Mouse (Mus musculus): Measurements from ENCODE around the gene Wfdc12.
"Not testable (repeated sequence)": the region's sequence is repeated elsewhere in the genome, so short reads cannot be mapped to it uniquely, and the experiment has no call there.

Wfdc12 gene

DNA sequence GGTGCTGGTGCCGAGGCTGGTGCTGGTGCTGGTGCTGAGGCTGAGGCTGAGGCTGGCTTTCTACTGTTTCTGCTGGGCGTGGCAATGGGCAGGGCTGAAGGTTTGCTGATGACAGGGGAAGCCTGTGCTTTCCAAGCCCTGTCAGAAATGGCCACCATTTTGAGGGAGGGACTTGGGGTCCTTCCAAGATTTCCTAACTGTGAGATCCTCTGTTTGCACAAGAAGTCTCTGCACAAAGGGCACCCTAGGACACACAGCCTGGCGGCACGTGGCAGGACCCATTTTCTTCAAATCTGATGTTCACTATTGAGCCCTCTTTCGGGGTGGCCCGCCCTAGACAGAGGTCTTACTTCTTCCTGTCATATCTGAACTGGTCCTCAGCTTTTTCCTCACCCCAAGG is at the start of gene Wfdc12:
Gene Wfdc12, minus strand, starts transcription at position 33 of the 400 bp plus-strand sequence.
- DNase-seq: no peak

DNA sequence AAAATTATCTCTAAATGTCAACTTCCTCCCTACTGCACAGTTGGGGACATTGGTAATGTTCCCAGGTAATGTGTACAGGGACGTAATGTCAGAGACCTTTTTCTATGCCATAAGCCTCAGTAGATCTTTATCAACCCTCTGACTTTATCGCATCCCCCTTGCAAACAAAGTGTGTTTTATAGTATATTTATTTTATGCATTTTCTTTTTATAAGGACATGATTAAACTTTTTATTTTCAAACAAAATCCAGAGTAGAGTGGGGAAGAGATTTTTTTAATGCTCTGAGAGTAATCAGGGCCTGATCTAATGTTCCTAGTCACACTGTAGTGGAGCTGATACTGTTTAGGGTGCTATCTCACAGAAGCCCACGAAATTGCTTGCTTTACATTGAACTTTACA is 48.0 kb upstream of the Wfdc12 start, which contains the start of gene Svs2:
Gene Svs2, minus strand, starts transcription at position 101 of the 400 bp plus-strand sequence.
- DNase-seq: no peak

DNA sequence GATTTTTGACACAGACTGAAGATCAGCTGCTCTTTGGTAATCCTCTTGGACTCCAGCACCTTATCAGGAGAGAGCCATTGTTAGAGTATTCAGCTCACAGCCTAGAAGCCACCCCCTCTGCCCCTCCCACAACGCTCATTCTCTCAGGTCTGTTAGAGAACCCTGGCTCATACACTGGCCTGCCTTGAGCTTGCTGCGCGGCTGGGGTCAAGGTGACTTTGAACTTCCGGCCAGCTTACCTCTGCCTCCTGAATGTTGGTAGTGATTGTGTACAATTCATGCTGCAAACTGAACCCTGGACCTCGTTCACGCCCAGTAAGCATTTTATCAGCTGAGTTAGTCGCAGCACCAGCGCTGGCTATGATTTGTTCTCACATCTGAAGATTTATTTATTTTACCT is 42.3 kb upstream of the Wfdc12 start:
- DNase-seq: no peak

DNA sequence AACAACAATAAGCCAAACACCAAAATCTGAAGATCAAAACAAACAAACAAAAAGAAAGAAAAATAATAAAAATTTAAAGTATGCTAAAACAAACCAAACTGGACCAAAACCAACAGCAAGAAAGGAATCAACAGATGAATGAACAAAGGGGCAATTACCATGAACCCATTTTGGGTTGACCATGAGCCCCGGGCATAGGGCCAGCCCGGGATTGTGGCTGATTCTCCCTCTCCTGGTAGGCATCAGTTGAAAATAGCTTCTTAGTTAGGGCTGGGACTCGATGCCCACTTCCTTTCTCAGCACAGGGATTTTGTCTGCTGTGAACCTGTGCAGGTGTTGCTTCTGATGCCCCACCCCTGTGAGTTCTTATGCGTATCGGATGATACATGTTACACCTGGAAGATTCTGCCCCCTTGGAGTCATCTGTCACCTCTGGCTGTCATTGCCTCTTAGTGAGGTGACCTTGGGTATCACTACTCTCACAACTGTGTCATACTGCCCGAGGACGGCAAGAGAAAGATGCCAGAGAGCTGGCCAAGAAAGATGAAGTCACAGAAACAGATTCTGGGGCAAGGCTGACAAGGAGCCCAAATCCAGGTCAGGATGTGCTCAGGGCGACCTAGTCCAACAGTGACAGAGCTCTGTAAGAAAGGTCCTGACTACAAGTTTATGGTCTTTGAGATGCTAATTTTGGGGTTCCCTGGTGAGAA is 38.1 kb upstream of the Wfdc12 start:
- DNase-seq: no peak

DNA sequence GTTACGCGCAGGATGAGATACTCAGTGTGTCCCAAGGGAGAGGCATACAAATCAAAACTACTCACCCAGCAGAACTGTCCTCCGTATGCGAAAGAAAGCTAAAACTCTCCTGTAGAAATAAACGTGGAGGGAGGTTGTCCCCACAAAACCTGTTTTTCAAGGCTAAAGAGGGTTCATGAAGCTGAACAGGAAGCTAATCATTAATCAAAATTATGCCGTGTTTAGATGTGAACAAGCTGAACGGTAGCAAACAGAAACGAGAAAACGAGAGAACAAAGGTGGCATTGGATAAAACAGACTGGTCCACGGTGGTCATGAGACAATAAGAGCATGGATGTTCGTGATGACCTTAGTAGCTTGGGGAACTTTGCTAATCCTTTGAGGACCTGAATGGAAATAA is 31.1 kb upstream of the Wfdc12 start, which contains the start of gene Wfdc15b:
Gene Wfdc15b, minus strand, starts transcription at position 139 of the 400 bp plus-strand sequence.
- no peak for DNase-seq

DNA sequence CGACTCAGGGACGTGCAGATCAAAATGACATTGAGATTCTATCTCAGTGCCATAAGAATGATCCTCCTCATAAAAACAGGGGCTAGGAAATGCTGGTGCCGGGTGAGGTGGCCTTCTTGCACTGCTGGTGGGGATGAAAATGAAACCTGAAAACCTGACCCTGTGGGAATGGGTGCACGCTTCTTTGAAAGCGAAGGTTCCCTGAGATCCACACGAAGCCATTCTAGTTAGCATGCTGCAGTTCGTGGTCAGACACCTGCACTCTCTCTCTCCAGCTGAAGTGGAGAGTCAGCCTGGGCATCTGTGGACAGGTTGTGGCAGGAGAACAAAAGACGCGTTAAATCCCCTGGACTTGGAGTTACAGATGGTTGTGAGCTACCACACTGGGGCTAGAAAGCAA is 28.9 kb upstream of the Wfdc12 start:
- no peak for DNase-seq

DNA sequence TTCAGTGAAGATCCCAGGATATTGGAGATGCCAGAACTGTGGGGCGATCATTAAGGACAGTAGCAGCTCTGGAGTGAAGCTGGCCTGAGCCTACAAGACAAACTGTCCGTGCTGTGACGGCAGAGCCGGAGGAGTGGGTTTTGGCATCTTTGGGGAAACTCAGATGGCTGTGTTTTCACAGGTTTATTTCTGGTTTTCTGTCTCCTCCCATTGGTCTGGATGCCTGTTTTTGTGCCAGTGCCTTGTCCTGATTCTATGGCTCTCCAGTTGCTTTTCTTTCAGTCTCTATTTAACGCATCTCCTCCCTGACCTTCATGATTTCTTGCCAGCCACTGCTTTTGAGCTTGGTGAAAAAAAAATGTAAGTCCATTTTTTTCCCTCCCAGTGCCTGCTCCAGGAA is 22.3 kb upstream of the Wfdc12 start:
- no peak for DNase-seq

DNA sequence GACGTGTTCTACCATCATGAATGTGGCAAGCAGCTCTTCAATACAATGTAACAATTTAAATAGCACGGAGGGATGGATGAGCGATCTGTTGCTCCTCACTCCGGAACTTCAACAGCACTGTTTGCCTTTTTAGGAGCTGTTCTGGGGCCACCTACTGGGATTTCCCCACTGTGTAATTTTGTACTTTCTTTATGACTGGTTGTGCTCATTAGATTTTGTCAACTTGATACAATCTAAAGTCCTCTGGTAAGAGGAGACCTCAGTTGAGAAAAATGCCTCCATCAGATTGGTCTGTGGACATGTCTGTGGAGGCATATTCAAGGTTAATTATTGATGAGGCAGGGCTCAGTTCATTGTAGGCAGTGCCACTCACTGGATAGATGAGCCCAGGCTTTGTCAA is 20.5 kb upstream of the Wfdc12 start:
- DNase-seq: no peak

DNA sequence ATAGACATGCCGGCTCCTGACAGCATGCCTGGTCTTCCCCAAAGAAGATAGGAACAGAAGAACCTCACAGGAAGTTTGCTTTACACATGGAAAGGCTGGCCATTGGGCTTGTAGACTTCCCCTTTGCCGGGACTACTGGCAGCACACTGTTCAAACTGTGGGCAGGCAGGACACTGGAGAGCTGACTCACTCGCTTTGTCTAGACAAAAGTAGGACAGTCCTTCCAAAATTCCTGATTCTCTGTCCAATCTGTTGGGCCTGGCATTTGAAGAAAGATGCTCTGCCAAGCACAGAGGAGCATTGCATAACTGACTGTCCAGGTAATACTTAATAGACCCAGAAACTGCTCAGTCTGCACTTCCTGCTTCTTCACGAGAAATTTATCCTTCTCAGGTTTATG is 16.3 kb upstream of the Wfdc12 start:
- peak; percentile 61 for DNase-seq

DNA sequence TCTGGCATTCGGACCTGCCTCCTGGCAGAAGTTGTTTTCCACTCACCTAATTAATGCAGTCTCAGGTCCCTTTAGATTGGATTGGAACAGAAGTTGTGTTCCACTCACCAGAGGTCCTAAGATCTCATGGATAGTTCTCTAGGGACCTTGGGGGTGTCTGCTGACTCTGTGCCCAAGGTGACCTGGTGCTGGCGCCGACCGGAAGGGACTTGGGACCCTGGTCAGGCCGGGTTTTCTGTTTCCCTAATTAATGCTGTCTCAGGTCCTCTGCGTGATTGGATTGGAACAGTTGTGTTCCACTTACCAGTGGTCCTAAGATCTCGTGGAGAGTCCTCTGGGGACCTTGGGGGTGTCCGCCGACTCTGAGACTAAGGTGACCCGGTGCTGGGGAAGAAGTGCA is 15.6 kb upstream of the Wfdc12 start:
- DNase-seq: not testable (repeated sequence)

DNA sequence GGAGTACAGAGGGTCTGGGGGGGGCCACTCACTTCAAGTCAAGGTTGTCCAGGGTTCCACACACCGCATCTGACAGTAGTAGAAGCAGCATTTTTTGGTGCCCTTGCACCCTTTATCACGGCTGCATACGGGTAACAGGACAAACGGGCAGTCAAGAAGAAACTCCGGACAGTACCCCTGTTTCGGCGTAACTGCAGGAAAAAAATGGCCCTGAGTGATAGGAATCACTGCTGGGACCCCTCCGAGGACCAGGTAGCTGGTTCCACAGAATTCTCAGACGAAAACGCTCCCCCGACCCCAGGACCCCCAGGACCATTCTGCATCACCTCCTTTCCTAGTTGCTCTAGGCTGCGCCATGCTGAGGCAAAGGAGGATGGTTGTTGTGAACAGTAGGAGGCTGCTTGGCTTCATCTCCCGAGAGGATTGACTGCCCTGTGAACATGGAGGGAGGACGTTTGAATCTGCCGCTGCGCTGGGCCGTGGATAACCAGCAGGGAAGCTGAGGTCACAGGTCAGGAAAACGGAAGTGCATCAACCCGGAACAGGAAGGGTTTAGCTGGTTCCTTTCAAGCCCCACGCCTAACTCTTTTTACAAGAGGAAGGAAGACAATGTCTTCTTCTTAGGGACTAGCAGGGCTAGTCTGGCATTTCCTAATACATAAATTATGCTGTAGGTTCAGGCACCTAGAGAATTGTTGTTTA is 9.4 kb upstream of the Wfdc12 start, which contains the start of gene Wfdc15a:
Gene Wfdc15a, minus strand, starts transcription at position 505 of the 702 bp plus-strand sequence.
- DNase-seq: no peak

DNA sequence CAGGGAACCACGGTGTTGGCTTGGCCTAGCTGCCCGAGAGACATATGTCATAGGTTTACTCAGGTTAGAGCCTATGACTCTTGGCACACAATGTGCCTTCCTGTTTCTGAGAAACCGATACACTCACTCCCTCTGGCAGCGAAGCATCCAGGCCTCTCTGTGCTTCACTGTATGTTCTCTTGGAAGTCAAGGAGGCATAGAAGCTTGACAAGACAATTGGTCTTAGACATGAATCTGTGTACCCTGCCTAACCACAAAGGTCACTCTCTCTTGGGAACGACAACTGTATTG is 6.2 kb upstream of the Wfdc12 start:
- no peak for DNase-seq

DNA sequence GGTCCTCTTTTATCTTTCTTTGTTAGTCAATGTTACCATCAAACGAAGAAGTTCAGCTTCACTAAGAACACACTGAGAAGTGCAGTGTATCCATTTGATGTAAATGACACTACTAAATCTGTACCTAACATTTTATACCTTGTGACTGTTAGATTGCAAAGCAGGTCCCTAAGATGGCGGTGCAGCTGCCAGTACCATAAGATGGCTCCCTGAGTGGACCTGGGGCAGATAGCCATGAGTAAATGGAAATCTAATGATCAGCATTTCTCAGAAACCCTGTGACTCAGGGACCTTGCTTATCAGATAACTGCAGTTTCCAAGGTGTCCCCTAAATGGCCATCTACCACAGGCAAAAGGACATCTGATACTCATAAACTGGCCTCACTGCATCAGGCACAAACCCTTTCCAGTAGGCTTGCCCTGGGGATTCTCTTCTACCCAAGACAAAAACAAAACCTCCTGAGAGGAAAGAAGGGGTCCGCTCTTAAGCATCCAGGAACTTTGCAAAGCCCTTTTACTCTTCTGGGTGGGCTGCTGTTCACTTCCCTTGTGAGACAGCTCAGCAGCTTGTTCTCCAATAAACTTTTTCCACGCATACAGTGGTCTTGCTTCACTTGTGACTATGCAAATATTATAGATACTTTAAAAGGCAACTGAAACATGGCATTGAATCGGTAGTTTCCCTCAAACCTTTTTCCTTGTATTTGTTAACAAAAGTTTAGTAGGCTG is 5.7 kb upstream of the Wfdc12 start:
- no peak for DNase-seq

DNA sequence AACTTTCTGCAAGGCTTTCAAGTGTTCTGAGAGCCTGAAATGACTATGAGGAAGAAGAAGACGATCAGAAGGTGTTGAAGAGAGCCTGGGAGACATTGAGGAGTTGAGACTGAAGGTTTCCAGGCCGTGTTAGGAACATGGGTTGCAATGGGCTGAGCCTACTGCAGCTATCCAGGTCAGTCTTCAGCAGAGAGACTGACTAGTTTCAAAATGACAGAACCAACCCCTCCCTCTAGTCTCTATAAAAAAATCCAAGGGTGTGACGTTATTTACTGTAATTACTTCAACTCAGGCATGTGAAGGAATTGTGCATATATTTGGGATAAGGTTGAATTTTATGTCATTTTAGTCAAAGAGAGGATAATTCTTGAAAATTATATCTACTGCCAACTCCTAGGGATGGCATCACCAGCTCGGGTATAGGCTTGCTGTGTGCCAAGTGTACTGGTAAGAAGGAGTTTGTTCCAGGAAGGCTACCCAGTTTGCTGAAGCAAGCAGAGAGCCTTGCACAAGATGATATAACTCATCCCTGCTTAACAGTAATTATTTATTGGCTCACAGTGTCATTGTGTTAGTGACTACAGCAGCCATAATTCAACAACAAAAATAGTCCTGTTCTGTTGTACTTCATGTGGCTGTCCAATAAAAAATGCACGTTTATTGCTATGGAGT is 4.7 kb upstream of the Wfdc12 start:
- DNase-seq: no peak

DNA sequence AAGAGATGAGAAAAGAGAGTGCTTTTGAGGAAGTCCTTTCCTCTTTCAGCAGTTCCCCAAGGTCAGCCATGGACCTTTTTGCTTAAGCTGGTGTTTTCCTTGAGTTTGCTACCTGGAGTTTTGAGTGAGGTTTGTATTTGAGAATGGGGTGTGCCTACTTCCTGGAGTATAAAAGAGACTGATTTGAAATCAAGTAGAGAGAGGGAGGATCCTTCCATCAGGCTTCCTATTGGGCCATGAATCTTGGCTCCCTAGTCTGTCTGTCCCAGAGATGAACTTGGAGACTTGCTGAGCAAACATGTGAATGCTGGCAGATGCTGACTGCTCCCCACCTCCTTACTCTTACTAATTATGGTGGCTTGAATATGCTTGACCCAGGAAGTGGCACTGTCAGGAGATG is 1.9 kb upstream of the Wfdc12 start:
- no peak for DNase-seq

DNA sequence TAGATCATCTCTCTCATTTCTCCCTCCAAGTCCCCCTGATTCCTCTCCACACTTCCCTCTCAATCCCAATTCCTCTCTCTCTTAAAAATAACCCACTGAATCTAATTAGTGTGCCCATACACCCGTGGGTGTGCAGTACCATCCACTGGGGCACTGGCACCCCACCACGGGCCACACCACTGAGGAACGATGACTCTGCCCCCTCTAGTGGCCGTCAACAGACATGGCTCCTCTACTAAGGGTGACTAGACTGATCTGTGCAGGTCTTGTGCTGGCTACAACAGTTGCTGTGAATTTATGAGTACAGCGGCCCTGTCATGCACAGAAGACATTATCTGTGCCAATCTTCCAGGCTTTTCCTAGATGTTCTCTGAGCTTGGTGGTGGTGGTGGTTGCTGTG is 1.7 kb downstream of the Wfdc12 start:
- no peak for DNase-seq

DNA sequence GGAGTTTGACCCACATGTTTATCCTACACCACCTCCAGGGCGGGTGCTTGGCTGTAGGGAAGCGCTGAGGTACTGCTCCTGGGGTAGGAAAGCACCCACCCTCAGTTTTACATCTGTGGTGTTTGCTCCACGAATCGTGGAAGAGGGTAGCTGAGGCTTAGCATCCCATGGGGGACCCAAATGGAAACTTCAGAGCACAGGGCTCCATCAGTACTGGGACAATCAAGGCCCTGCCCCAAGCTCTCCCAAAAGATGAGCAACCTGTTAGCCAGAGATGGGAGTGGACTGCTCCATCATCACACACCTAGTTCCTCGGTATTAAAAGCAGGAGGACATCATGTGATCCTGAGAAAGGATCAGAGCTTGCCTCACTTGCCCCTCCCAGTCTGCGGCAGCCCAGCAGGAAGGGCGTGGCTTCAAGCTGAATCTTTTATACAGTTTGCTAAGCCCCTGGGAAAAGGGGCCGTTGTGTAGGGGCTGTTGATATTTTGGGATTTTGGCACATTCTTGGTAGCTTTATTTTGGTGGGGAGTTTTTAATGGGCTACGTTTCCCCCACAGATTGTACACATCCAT is 6.2 kb downstream of the Wfdc12 start:
- no peak for DNase-seq

DNA sequence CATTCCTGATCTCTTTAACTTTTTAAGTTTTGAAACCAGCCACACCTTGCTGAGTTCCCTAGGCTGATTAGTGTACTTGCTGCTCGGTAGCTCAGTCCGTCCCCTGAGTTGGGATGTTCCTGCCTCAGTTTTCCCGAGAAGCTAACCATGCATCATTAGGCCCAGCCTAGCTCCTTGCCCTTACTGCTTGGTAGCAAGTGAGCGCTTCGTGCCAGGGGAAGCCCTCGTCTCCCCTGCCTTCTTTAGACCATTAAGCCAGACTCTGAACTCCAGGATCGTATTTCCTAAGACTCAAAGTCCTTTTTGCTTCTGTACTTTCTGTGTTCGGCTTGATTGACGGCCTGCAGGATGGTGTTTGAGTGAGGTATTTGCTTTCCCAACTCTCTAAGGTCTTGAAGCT is 7.1 kb downstream of the Wfdc12 start:
- no peak for DNase-seq

DNA sequence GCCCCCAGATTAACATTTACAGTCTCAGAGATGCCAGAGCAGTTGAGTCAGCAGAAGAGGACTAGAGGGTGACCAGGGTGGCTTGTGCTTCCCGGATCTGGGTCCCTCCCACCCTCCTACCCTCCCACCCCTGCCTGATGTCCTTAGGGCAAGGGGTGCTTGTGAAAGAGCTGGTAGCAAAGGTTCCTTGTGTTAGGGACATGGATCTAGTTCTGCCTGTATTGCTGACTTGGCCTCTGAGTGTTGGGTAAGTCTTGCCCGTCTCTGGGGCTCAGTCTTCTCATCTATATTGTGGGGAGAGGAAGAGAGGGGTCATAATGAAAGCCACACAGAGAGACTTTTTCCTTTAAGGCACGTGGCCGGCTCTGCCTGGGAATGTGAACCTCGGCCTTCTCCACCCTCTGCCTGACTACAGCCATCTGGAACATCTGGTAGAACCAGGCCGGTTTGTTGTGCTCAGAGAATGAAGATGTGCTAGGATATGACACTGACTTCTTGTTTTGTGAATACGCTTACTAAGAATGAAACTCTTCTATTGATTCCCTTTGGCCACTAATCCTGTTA is 7.6 kb downstream of the Wfdc12 start, which contains the start of gene Wfdc5:
Gene Wfdc5, minus strand, starts transcription at position 51 of the 564 bp plus-strand sequence.
- no peak for DNase-seq

DNA sequence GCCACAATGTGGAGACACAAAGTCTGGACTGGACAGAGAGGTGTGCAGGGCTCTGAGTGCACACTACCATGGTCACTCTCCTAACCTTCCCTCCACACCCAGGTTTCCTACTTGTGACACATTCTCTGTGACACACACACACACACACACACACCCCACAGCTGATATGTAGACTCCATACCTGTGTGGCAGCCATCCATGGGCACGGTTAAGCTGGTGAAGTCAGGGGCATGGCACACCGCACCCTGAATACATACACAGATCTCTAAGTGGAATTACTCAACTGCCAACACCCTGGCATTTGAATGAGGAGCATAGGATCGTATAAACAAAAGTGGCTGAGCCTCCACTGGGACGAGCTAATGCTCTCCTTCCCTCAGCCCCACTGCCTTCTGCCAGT is 9.6 kb downstream of the Wfdc12 start:
- no peak for DNase-seq

DNA sequence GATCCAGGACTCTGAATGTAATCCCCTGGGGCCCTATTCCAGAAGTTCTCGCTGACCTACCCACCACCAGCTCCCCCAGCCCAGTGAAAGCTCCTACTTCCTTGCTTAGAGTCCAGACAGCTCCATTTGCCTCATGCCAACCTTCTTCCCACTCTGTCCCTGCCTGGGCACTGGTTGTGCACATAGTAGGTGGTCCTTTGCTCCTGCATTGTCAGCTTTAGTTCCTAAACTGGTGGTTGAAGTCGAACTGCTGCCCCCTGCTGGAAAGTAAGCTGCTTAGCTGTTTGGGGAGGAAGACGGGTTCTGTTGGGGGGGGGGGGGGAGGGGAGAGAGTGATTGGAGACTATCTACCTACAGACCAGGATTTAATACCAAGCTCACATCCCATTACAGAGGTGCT is 10.3 kb downstream of the Wfdc12 start:
- no peak for DNase-seq

DNA sequence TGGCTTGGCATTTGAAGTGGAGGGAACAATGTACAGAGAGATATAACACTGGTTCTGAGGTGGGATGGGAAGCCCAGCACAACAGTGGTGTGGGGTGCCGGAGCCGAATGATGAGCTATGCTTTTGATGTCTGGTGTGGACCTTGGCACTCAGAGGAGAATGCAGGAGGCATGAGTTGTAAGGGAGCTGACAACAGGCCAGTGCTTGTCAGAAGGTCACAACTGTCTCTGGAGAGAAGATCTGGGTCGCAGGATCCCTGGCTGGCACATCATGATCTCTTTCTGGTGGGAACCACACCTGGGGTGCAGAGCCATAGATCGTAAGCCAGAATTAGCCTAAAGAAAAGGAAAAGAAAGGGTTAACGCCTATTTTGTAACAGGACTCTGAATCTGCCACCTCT is 12.6 kb downstream of the Wfdc12 start:
- DNase-seq: no peak

DNA sequence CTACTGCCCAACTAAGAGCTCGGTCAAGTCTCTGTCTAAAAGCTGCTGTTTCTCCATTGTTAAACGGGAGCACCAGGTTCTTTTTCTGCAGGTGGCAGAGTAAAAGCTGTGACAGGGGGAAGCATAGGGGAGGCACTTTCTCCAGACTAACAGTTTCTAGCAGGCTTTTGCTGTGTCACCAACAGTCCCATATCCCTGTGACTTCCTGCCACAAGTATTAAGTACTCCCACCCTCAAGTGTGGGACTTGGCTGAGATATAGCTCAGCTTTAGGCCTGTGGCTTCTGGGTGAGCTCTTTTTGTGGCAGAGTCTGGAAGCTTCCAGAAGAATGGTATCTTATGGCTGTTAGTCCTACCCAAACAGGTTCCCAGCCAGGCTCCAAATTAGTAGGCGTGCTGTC is 14.6 kb downstream of the Wfdc12 start:
- no peak for DNase-seq
